Mouse (Mus musculus): ENCODE results near the gene Mtx1.

- no peak for TF ChIP-seq CTCF (IDR thresholded peaks at IDR 0.05; ENCODE audit: low read depth)
- no peak for TF ChIP-seq EP300 (IDR thresholded peaks at IDR 0.05; ENCODE audit: low read depth)
Measured at GRCm38 (mm10) chr3:89229276-89229675, 2.4 kb upstream of the Mtx1 start.
